Mouse (Mus musculus) gastrocnemius, postnatal 36 days (tissue): ENCODE results near the gene Olfr839-ps1. TPM values are rescaled to one million over a fixed set of nuclear protein-coding genes. Genes with fewer than 3 reads are reported as not detected.

Experiments used
- DNase-seq, 2 experiments: peaks; one replicate each; pipeline ENCODE4 v3.0.0; 2022
- intact Hi-C: fragments of 180-260 bp; cut with DNase I; formaldehyde crosslinking; loops from one replicate; pipeline ENCODE4 v1.15.1; 2025
- long read RNA-seq, 2 experiments: library from polyadenylated mRNA; stranded (forward); transcript quantifications; one replicate each; pipeline ENCODE4 v2.0.0; 2021
- total RNA-seq, 2 experiments: library from RNA; stranded (reverse); gene quantifications; 2 replicates each; pipeline ENCODE4 v1.2.3; 2021

Gene Olfr839-ps1
- not detected for total RNA-seq
- long read RNA-seq, experiment 1, result 0 reads
- long read RNA-seq, experiment 2, result 0 reads

GRCm38 (mm10) chr9:19177212-19177611 lies at the start of gene Olfr839-ps1:
Gene Olfr839-ps1 (minus strand): TSS chr9:19177312.
- intact Hi-C loops, result no loop called here

GRCm38 (mm10) chr9:19136017-19136416 lies 41.1 kb downstream of the Olfr839-ps1 start, which contains the start of gene Olfr837:
Gene Olfr837 (plus strand): TSS chr9:19136317.
- intact Hi-C loops, result no loop called here
- no peak for DNase-seq

More at GRCm38 (mm10) chr9:19177212-19177611, at the start of gene Olfr839-ps1:
- no peak for DNase-seq

- intact Hi-C loops, result no loop called here
- no peak for DNase-seq
These were observed 57.0 kb downstream of the Olfr839-ps1 start, which contains the start of gene Olfr836 for GRCm38 (mm10) chr9:19120082-19120481. Gene Olfr836 (plus strand): TSS chr9:19120382.

Other genes starting within 250 kb of the Olfr839-ps1 start
- not detected for gene Olfr832, start 240.2 kb downstream of the Olfr839-ps1 start, total RNA-seq
- gene Olfr834, start 189.3 kb downstream of the Olfr839-ps1 start, total RNA-seq, result not detected
- gene Olfr835, start 144.6 kb downstream of the Olfr839-ps1 start, total RNA-seq, result not detected
- not detected for gene Olfr836, start 56.9 kb downstream of the Olfr839-ps1 start, total RNA-seq
- not detected for gene Olfr837, start 41.0 kb downstream of the Olfr839-ps1 start, total RNA-seq
- gene Olfr843, start 74.7 kb upstream of the Olfr839-ps1 start, total RNA-seq, result not detected
- not detected for gene Olfr844, start 139.0 kb upstream of the Olfr839-ps1 start, total RNA-seq
- not detected for gene Olfr845, start 159.1 kb upstream of the Olfr839-ps1 start, total RNA-seq
- not detected for gene Olfr846, start 186.7 kb upstream of the Olfr839-ps1 start, total RNA-seq
- gene Olfr847, start 201.4 kb upstream of the Olfr839-ps1 start, total RNA-seq, result not detected